Mouse (Mus musculus) heart, embryonic 14.5 days (tissue): ENCODE measurements around the gene Fstl5. TPM values are rescaled to one million over a fixed set of nuclear protein-coding genes. Genes with fewer than 3 reads are reported as not detected.
"Not testable (repeated sequence)": the region's sequence is repeated elsewhere in the genome, so short reads cannot be mapped to it uniquely, and the experiment has no call there.

Experiments
- ATAC-seq: fragments of 200-750 bp; cut with Nextera tagmentation; 2 replicates; pipeline ENCODE4 v1.8.0; 2017; ENCODE audit warnings: low read depth, moderate TSS enrichment; ENCODE audit not compliant: insufficient number of reproducible peaks, insufficient read depth, low FRiP score
- H3K27ac ChIP-seq, 2 experiments: fragments of 200-500 bp in 1 of 2; fragments of 300-500 bp in 1 of 2; sonication (generic) in 1 of 2; replicated peaks in 1 of 2; 2 replicates each; pipeline ENCODE4 v1.5.1; 2012 to 2014; ENCODE audit warnings: low read depth in 2 of 2, low read length in 2 of 2, control low read depth in 1 of 2, mild to moderate bottlenecking in 1 of 2, mixed read lengths in 1 of 2; ENCODE audit not compliant: control insufficient read depth in 1 of 2, insufficient read depth in 1 of 2
- H3K27me3 ChIP-seq: fragments of 300-500 bp; sonication (generic); 2 replicates; pipeline ENCODE4 v1.6.1; 2014; ENCODE audit warnings: mild to moderate bottlenecking, low read length, control low read depth; ENCODE audit not compliant: control insufficient read depth, insufficient read depth
- H3K36me3 ChIP-seq: fragments of 300-500 bp; sonication (generic); 2 replicates; pipeline ENCODE4 v1.6.1; 2014; ENCODE audit warnings: mild to moderate bottlenecking, control low read depth, low read length, mixed read lengths; ENCODE audit not compliant: control insufficient read depth, insufficient read depth
- H3K4me1 ChIP-seq, 2 experiments: fragments of 200-500 bp in 1 of 2; fragments of 300-500 bp in 1 of 2; sonication (generic) in 1 of 2; 2 replicates each; pipeline ENCODE4 v1.6.1; 2012 to 2014; ENCODE audit warnings: low read length in 2 of 2, control low read depth in 1 of 2, mixed read lengths in 1 of 2; ENCODE audit not compliant: control insufficient read depth in 2 of 2, insufficient read depth in 2 of 2
- H3K4me2 ChIP-seq: fragments of 300-500 bp; sonication (generic); 2 replicates; pipeline ENCODE4 v1.6.1; 2014; ENCODE audit warnings: mild to moderate bottlenecking, low read length
- H3K4me3 ChIP-seq, 2 experiments: fragments of 200-500 bp in 1 of 2; fragments of 300-500 bp in 1 of 2; sonication (generic) in 1 of 2; 2 replicates each; pipeline ENCODE4 v1.5.1; 2012 to 2014; ENCODE audit warnings: low read length in 2 of 2, mild to moderate bottlenecking in 2 of 2, control low read depth in 1 of 2, low read depth in 1 of 2, moderate library complexity in 1 of 2; ENCODE audit not compliant: control insufficient read depth in 1 of 2, insufficient read depth in 1 of 2
- H3K9ac ChIP-seq: fragments of 300-500 bp; sonication (generic); 2 replicates; pipeline ENCODE4 v1.6.1; 2014; ENCODE audit warnings: mild to moderate bottlenecking, low read length
- H3K9me3 ChIP-seq: fragments of 300-500 bp; sonication (generic); 2 replicates; pipeline ENCODE4 v1.6.1; 2016; ENCODE audit warnings: low read length, control low read depth; ENCODE audit not compliant: control insufficient read depth
- WGBS: fragments of 180-500 bp; shearing (Covaris S2); extraction: QIAGEN DNeasy Blood & Tissue Kit; methylation state at CpG from one replicate; pipeline ENCODE4 v1.1.7; 2014; 5-methylcytosine and 5-hydroxymethylcytosine counted together
- polyA plus RNA-seq: library from polyadenylated mRNA; unstranded; fragments of >200 nt; fragmentation: Nextera tagmentation; extraction: Ambion mirVana; gene quantifications from 2 replicates; pipeline ENCODE4 v1.2.1, GENCODE M21; 2014

Fstl5 gene
- polyA plus RNA-seq, 1 experiment from 2014 or later = 0.23 TPM

GRCm38 (mm10) chr3:76336922-76337321, 262.9 kb downstream of the Fstl5 start:
- 67% methylated on average over 4 of the region's 4 CpGs for WGBS
- H3K36me3 ChIP-seq = no peaks in the 10 kb centered on the region
- H3K27me3 ChIP-seq = no peaks in the 10 kb centered on the region
- 0 out of 2 replicates have a peak, but pooled peaks cover 3% of the 10 kb centered on the region for H3K9me3 ChIP-seq
- H3K4me2 ChIP-seq = no peak overlapping the region
- H3K27ac ChIP-seq = no peak overlapping the region
- no peak for ATAC-seq
- H3K4me1 ChIP-seq = no peaks in the 10 kb centered on the region
- H3K9ac ChIP-seq = no peak overlapping the region
- H3K4me3 ChIP-seq = no peak overlapping the region

GRCm38 (mm10) chr3:76367000-76367399, 292.9 kb downstream of the Fstl5 start:
- Histone ChIP-seq H3K27ac (no peak overlapping the region), H3K9me3 (no peaks in the 10 kb centered on the region), H3K4me3 (no peak overlapping the region), H3K9ac (no peak overlapping the region), H3K4me1 (no peaks in the 10 kb centered on the region), H3K36me3 (no peaks in the 10 kb centered on the region), H3K27me3 (no peaks in the 10 kb centered on the region), H3K4me2 (no peak overlapping the region)
- no peak for ATAC-seq

- no peak for ATAC-seq
These were observed 295.8 kb downstream of the Fstl5 start for GRCm38 (mm10) chr3:76369910-76370309.

GRCm38 (mm10) chr3:76428775-76429372, 354.8 kb downstream of the Fstl5 start:
- WGBS = 78% methylated on average over 6 of the region's 6 CpGs
- Histone ChIP-seq H3K4me2 (no peak overlapping the region), H3K4me1 (no peaks in the 10 kb centered on the region), H3K4me3 (no peak overlapping the region), H3K27me3 (no peaks in the 10 kb centered on the region), H3K9ac (no peak overlapping the region), H3K36me3 (no peaks in the 10 kb centered on the region), H3K9me3 (no peaks in the 10 kb centered on the region), H3K27ac (no peak overlapping the region)
- ATAC-seq = no peak

More at GRCm38 (mm10) chr3:76369910-76370309, 295.8 kb downstream of the Fstl5 start:
- H3K27ac ChIP-seq = no peak overlapping the region
- H3K36me3 ChIP-seq = no peaks in the 10 kb centered on the region
- no peak overlapping the region for H3K4me2 ChIP-seq
- WGBS = 92% methylated on average over 4 of the region's 4 CpGs
- no peak overlapping the region for H3K4me3 ChIP-seq
- no peaks in the 10 kb centered on the region for H3K9me3 ChIP-seq
- no peaks in the 10 kb centered on the region for H3K4me1 ChIP-seq
- H3K9ac ChIP-seq = no peak overlapping the region
- H3K27me3 ChIP-seq = no peaks in the 10 kb centered on the region

GRCm38 (mm10) chr3:76467229-76467874, 393.3 kb downstream of the Fstl5 start:
- Histone ChIP-seq H3K27ac (no peak overlapping the region), H3K9me3 (no peaks in the 10 kb centered on the region), H3K4me1 (no peaks in the 10 kb centered on the region), H3K36me3 (no peaks in the 10 kb centered on the region), H3K4me2 (no peak overlapping the region), H3K9ac (no peak overlapping the region), H3K4me3 (no peak overlapping the region), H3K27me3 (no peaks in the 10 kb centered on the region)
- ATAC-seq = no peak

GRCm38 (mm10) chr3:76468147-76468546, 394.1 kb downstream of the Fstl5 start:
- Histone ChIP-seq H3K4me2 (no peak overlapping the region), H3K9ac (no peak overlapping the region), H3K36me3 (no peaks in the 10 kb centered on the region), H3K27ac (no peak overlapping the region), H3K4me1 (no peaks in the 10 kb centered on the region), H3K27me3 (no peaks in the 10 kb centered on the region), H3K4me3 (no peak overlapping the region), H3K9me3 (no peaks in the 10 kb centered on the region)
- ATAC-seq = no peak
- WGBS = 60% methylated on average over 1 of the region's 1 CpGs

- H3K4me3 ChIP-seq, ATAC-seq, H3K4me2 ChIP-seq, H3K27ac ChIP-seq, H3K4me1 ChIP-seq, H3K9ac ChIP-seq, H3K9me3 ChIP-seq, H3K27me3 ChIP-seq, H3K36me3 ChIP-seq: not testable (repeated sequence)
- WGBS = 44% methylated on average over 3 of the region's 3 CpGs
These were observed 433.8 kb downstream of the Fstl5 start for GRCm38 (mm10) chr3:76507891-76508290.

- no peaks in the 10 kb centered on the region for H3K27me3 ChIP-seq
- 74% methylated on average over 14 of the region's 14 CpGs for WGBS
- H3K9ac ChIP-seq = no peak overlapping the region
- H3K36me3 ChIP-seq = no peaks in the 10 kb centered on the region
- no peak for ATAC-seq
- no peaks in the 10 kb centered on the region for H3K4me1 ChIP-seq
- H3K27ac ChIP-seq = peak overlapping the region in 1 of 2 experiments; percentile 28; a peak in 1 of 4 replicates
- no peaks in the 10 kb centered on the region for H3K9me3 ChIP-seq
- no peak overlapping the region for H3K4me3 ChIP-seq
- no peak overlapping the region for H3K4me2 ChIP-seq
These were observed 434.7 kb downstream of the Fstl5 start for GRCm38 (mm10) chr3:76508811-76509210.
